Mouse (Mus musculus) neural tube, embryonic 12.5 days (tissue): ENCODE data around the gene Tifab. TPM values are rescaled to one million over a fixed set of nuclear protein-coding genes. Genes with fewer than 3 reads are reported as not detected.

Experiments used
- ATAC-seq: fragments of 200-750 bp; cut with Nextera tagmentation; 2 replicates; pipeline ENCODE4 v1.8.0; 2017; ENCODE audit warnings: low read depth, mild to moderate bottlenecking, moderate TSS enrichment, moderate library complexity; ENCODE audit not compliant: low FRiP score
- H3K27ac ChIP-seq: fragments of 300-500 bp; sonication (generic); 2 replicates; pipeline ENCODE4 v1.5.1; 2016
- H3K27me3 ChIP-seq: fragments of 300-500 bp; sonication (generic); replicated peaks from 2 replicates; pipeline ENCODE4 v1.6.1; 2016; ENCODE audit warnings: mild to moderate bottlenecking
- H3K36me3 ChIP-seq: fragments of 300-500 bp; sonication (generic); 2 replicates; pipeline ENCODE4 v1.6.1; 2016; ENCODE audit warnings: mild to moderate bottlenecking
- H3K4me1 ChIP-seq: fragments of 300-500 bp; sonication (generic); 2 replicates; pipeline ENCODE4 v1.6.1; 2016
- H3K4me2 ChIP-seq: fragments of 300-500 bp; sonication (generic); replicated peaks from 2 replicates; pipeline ENCODE4 v1.6.1; 2016; ENCODE audit warnings: mild to moderate bottlenecking
- H3K4me3 ChIP-seq: fragments of 300-500 bp; sonication (generic); 2 replicates; pipeline ENCODE4 v1.5.1; 2016
- H3K9ac ChIP-seq: fragments of 300-500 bp; sonication (generic); 2 replicates; pipeline ENCODE4 v1.6.1; 2016; ENCODE audit warnings: mild to moderate bottlenecking
- H3K9me3 ChIP-seq: fragments of 300-500 bp; sonication (generic); 2 replicates; pipeline ENCODE4 v1.6.1; 2016; ENCODE audit warnings: mild to moderate bottlenecking
- WGBS: fragments of 180-500 bp; shearing (Covaris S2); methylation state at CpG from one replicate; pipeline ENCODE4 v1.1.7; 2016; 5-methylcytosine and 5-hydroxymethylcytosine counted together
- polyA plus RNA-seq: library from polyadenylated mRNA; unstranded; fragments of >200 nt; fragmentation: Nextera tagmentation; extraction: Ambion mirVana; gene quantifications from 2 replicates; pipeline ENCODE4 v1.2.1, GENCODE M21; 2016

Gene Tifab
- polyA plus RNA-seq, 1 experiment from 2014 or later: 1.4 TPM

DNA sequence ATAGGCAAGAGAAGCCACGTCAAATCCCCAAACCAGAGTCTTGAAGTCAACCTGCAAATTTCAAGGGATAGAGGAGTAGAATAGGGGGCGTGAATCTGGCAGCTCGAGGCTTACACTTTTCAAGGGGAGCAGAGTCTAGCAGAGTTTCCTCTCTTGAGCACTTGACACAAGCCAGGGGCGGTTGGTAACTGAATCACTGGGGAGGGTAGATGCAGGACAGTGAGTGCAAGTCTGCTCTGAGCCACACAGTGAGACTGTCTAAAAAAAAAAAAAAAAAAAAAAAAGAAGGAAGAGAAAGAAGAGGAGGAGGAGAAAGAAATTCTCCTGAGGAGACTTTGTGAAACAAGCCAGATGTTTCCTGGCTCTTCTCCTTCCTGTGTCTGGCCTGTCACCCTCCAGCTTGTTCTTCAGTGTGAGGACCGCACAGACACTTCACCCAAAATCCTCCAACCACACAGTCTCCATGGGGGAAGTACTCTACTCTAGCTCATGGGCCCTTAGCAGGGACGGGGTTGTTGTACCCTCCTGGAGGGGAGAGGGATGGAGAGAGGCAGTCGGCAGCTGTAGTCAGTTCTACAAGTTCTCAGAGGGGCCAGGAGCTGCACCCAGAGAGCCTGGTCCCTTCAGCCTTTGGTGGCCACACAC, 5.7 kb downstream of the Tifab start:
- H3K4me1 ChIP-seq: peaks cover 13% of the 10 kb centered on the region; the same call in 1 of the 2 replicates
- 74% methylated on average over 7 of the region's 7 CpGs for WGBS

DNA sequence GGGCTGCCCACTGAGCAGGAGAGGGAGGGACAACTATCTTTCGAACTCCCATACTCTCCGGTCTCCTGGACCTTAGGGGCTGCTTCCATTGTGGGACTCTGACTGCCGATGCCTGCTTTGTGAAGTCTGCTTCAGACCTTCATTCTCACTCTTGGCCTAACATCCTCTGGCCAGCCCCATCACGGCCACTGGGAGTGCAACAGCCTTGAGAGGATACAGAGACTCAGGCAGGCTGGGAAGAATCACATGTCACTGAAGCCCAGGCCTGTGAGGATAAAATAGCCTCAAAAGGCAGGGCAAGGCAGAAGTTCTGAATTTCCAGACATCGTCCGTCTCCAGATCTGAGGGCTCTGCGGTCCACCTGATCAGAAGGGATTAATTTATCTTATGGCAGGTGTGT, 6.6 kb downstream of the Tifab start:
- no peaks in the 10 kb centered on the region for H3K9me3 ChIP-seq
- H3K4me1 ChIP-seq: peaks cover 14% of the 10 kb centered on the region; the same call in 1 of the 2 replicates
- WGBS: 91% methylated on average over 7 of the region's 7 CpGs
- H3K27me3 ChIP-seq: no peaks in the 10 kb centered on the region
- H3K4me2 ChIP-seq: no peak overlapping the region
- H3K4me3 ChIP-seq: no peak overlapping the region
- no peak overlapping the region for H3K27ac ChIP-seq
- no peaks in the 10 kb centered on the region for H3K36me3 ChIP-seq
- no peak overlapping the region for H3K9ac ChIP-seq
- ATAC-seq: no peak

More for the DNA sequence above, 5.7 kb downstream of the Tifab start:
- no peak overlapping the region for H3K4me3 ChIP-seq
- no peaks in the 10 kb centered on the region for H3K36me3 ChIP-seq
- ATAC-seq: no peak
- H3K27me3 ChIP-seq: no peaks in the 10 kb centered on the region
- no peaks in the 10 kb centered on the region for H3K9me3 ChIP-seq
- H3K4me2 ChIP-seq: no peak overlapping the region
- no peak overlapping the region for H3K27ac ChIP-seq
- no peak overlapping the region for H3K9ac ChIP-seq

DNA sequence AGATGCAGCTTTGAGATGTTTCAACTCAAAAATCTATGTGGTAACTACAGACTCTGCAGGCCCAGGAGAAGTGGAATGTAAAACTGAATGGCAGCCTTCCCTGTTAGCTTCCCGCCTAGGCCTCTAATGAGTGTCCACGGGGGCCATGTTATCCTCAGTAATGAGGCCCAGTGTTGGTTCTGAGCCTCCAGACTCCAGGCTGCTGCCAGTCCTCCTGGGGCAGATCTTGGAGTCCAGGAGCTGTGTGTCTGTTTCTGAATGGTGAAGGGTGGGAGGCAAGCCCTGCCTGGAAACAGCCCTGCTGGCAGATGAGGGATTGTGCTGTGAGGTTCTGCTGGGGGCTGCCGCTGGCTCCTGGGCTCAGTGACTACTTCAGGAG, 10.3 kb downstream of the Tifab start:
- H3K4me2 ChIP-seq: no peak overlapping the region
- no peaks in the 10 kb centered on the region for H3K27me3 ChIP-seq
- 65% methylated on average over 3 of the region's 3 CpGs for WGBS
- no peak overlapping the region for H3K27ac ChIP-seq
- H3K9me3 ChIP-seq: no peaks in the 10 kb centered on the region
- H3K4me1 ChIP-seq: peaks cover 8% of the 10 kb centered on the region; the same call in 1 of the 2 replicates
- H3K4me3 ChIP-seq: no peak overlapping the region
- no peak for ATAC-seq
- no peaks in the 10 kb centered on the region for H3K36me3 ChIP-seq
- H3K9ac ChIP-seq: no peak overlapping the region

DNA sequence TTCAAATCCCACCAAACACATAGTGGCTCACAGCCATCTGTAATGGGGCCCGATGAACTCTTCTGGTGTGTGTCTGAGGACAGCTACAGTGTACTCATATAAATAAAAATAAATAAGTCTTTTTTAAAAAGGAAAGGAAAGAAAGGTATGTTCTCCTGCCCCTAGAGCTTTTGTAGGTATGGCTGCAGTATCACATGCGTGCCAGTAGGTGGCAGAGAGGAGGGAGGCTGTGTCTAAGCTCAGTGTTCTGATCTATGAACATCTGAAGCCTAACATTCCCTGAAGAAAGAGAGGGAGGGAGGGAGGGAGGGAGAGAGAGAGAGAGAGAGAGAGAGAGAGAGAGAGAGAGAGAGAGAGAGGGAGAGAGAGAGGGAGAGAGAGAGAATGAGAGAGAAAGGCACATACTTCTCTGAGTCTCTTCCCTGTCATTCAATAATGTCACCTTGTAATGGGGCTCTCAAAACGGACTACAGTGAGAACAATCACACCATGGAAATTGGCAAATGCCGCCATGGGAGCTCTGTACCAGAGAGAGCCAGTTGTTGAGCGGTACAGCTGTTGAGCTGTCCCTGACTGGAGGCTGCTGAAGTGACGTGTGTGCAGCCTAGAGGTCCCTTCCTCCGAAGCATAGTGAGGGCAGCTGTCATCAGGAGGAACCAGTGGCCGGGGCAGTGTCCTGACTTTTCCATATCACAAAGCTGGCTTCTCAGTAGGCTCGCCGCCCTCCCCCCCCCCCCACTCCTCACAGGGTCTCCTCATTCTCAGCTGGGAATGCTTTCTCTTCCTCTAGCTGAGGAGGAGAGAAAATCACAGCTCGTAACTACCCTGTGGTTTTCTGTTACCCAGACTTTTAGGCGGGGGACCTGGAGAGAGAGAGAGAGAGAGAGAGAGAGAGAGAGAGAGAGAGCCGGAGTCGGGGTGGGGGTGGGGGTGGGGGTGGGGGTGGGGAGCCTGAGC, 11.0 kb downstream of the Tifab start:
- H3K9me3 ChIP-seq: no peaks in the 10 kb centered on the region
- H3K27me3 ChIP-seq: no peaks in the 10 kb centered on the region
- H3K4me1 ChIP-seq: peaks cover 8% of the 10 kb centered on the region; the same call in 1 of the 2 replicates
- no peak overlapping the region for H3K27ac ChIP-seq
- WGBS: 32% methylated on average over 13 of the region's 14 CpGs
- no peak overlapping the region for H3K4me3 ChIP-seq
- no peak overlapping the region; the same call in 1 of the 2 replicates for H3K4me2 ChIP-seq
- no peak overlapping the region for H3K9ac ChIP-seq
- no peaks in the 10 kb centered on the region for H3K36me3 ChIP-seq
- ATAC-seq: no peak

DNA sequence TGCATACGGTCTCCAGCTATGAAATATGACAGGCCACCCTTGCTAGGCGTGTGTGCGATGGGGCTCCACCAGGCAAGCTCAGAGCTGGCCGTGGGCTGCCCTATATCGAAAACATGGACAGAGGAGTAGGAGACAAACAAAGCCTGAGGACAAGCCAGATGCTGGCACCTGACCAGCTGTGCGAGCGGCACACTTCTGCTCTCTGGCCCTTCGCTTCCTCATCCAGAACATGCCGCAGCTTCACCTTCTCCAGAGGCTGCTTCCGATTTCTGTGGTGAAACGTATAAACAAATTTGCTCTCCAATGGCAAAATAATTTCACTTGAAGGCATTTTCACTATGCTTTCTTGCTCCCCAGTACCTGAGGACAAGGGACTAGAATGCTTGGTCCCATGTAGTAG, 13.1 kb downstream of the Tifab start:
- no peak for ATAC-seq
- H3K4me2 ChIP-seq: no peak overlapping the region
- no peaks in the 10 kb centered on the region for H3K36me3 ChIP-seq
- H3K4me1 ChIP-seq: peaks cover 8% of the 10 kb centered on the region; the same call in 1 of the 2 replicates
- no peak overlapping the region for H3K27ac ChIP-seq
- 94% methylated on average over 11 of the region's 11 CpGs for WGBS
- H3K4me3 ChIP-seq: no peak overlapping the region
- no peak overlapping the region for H3K9ac ChIP-seq
- no peaks in the 10 kb centered on the region for H3K27me3 ChIP-seq
- no peaks in the 10 kb centered on the region for H3K9me3 ChIP-seq

DNA sequence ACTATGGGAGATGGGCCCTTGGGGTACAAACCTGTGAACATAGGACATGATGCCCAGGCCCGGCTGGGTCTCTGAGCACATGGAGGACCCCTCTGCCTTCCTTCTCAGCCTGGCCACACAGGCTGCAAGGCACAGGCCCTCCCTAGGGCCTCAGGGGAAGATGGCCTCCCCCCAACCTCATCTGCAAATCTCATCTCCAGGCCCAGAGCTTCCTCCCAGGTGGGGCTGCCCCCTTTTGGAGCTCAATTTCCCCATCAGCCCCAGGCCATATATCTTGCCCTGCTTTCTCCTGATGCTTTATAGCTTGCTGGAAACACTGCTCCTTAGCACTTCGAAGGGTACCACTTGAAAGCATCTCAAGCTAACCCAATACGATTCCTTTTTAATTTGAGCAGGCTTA, 14.3 kb downstream of the Tifab start:
- no peak overlapping the region for H3K4me2 ChIP-seq
- no peak overlapping the region for H3K4me3 ChIP-seq
- ATAC-seq: no peak
- peaks cover 16% of the 10 kb centered on the region for H3K4me1 ChIP-seq
- H3K9ac ChIP-seq: no peak overlapping the region
- H3K9me3 ChIP-seq: no peaks in the 10 kb centered on the region
- no peaks in the 10 kb centered on the region for H3K27me3 ChIP-seq
- H3K27ac ChIP-seq: no peak overlapping the region
- WGBS: 77% methylated on average over 3 of the region's 3 CpGs
- no peaks in the 10 kb centered on the region for H3K36me3 ChIP-seq

DNA sequence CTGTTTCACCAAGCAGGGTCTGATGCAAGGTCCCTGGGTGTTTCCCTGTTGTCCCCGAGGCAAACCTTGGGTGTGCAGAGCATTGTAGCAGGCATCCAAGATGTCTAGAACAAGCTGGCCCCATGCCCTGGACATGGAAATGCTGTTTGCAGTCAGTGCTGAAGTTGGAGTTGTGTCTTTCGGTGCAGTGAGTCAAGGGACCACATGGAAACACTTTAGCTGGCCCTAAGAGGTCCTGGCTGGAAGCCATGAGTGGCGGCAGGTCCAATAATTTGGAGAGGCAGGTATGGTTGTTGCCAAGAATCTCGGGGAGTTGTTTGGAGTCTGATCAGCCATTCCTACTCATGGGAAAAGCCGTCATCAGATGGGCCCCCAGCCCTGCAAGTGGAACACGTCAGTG, 14.9 kb downstream of the Tifab start:
- no peak for ATAC-seq

DNA sequence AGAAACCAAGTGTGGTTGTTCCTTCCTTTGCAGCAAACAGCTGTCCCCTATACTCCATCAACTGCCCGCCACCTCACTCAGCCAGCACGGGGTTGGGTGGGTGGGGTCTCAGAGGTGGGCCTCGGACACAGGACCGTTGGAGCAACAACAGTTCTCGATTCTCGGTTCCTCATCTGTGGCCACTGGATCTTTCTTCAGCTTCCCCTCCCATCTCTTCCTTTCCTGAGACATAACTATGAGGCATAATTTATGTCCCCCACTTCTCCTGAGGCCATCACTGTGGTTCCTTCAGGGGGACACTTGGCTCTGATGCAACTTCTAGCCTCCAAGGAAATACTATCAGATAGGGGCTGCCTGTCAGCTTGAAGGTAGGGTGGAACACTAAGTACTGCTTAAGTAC, 15.8 kb downstream of the Tifab start:
- no peak overlapping the region for H3K27ac ChIP-seq
- no peak overlapping the region for H3K4me2 ChIP-seq
- WGBS: 88% methylated on average over 6 of the region's 6 CpGs
- H3K4me3 ChIP-seq: no peak overlapping the region
- H3K36me3 ChIP-seq: no peaks in the 10 kb centered on the region
- no peaks in the 10 kb centered on the region for H3K27me3 ChIP-seq
- no peak for ATAC-seq
- H3K4me1 ChIP-seq: peaks cover 8% of the 10 kb centered on the region
- H3K9me3 ChIP-seq: no peaks in the 10 kb centered on the region
- H3K9ac ChIP-seq: no peak overlapping the region

More for the DNA sequence above, 14.9 kb downstream of the Tifab start:
- Histone ChIP-seq H3K4me3 (no peak overlapping the region), H3K36me3 (no peaks in the 10 kb centered on the region), H3K27me3 (no peaks in the 10 kb centered on the region), H3K4me1 (peaks cover 16% of the 10 kb centered on the region), H3K9me3 (no peaks in the 10 kb centered on the region), H3K9ac (no peak overlapping the region), H3K27ac (no peak overlapping the region), H3K4me2 (no peak overlapping the region)
- 75% methylated on average over 6 of the region's 6 CpGs for WGBS

DNA sequence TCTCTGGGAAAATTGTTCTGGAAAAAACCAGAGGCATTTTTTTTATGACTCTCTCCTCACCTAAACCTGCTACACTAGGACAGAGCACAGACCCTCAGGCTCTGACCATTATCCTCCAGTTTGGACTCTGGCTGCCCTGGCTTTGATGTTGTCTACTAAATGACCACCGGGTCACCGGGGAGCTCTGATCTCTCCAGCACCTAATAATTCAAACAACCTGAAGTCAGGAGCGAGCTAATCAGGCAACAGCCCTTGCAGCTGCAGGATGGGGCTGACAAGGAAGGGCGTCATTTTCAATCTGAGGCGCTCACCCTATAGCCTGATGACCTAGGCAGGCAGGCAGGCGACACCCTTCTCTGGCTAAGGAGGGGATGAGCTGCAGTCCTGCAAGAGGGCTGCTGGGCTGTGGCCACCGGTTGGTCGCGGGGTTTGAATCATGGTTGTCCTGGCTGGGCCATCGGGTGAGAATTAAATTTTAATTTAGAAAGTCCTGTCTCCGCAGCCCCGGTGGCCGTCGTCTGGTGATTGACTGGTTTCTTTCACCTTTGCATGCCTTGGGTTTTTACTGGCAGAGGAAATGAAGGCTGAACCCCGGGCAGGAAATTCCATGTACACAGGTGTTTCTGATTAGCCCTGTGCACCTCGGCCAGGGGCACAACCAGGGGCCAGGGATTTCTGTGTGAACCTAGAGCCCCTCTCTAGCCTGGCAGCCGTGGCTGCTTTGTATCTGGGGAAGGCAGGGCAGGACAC, 18.9 kb downstream of the Tifab start:
- Histone ChIP-seq H3K4me3 (no peak overlapping the region), H3K27ac (no peak overlapping the region), H3K9ac (no peak overlapping the region), H3K27me3 (no peaks in the 10 kb centered on the region), H3K4me2 (no peak overlapping the region), H3K4me1 (peaks cover 8% of the 10 kb centered on the region), H3K36me3 (no peaks in the 10 kb centered on the region), H3K9me3 (no peaks in the 10 kb centered on the region)
- ATAC-seq: no peak
- WGBS: 39% methylated on average over 17 of the region's 17 CpGs

DNA sequence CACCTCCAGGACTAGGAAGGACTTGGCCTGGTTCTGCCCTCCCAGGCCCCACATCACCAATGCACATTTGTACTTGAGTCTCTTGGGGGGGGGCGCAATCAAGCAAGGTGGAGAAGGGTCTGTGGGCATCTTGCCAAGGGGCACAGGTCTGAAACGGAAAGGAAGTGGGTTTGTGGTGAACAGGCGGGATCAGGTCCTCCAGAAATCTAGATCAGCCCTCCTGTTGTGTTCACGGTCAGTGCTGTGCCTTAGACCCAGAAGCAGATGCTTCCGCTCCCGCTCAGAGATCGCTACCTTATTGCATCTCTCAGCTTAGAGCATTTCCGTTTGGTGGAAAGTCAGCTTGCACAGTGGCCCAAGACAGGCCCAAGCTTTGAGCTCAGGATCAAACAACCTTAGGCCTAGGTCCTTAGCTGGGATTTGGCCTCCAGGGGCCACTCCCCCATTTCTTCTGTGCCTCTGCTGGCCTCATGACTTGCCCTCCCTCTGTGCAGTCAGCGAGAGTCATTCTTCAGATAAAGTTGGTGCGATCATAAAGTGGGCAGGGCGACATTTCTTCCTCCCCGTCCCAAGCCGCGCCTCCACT, 19.6 kb downstream of the Tifab start:
- Histone ChIP-seq H3K4me2 (no peak overlapping the region), H3K36me3 (no peaks in the 10 kb centered on the region), H3K27me3 (no peaks in the 10 kb centered on the region), H3K9ac (no peak overlapping the region), H3K4me3 (no peak overlapping the region), H3K27ac (no peak overlapping the region), H3K4me1 (peaks cover 8% of the 10 kb centered on the region), H3K9me3 (no peaks in the 10 kb centered on the region)
- no peak for ATAC-seq
- WGBS: 62% methylated on average over 14 of the region's 14 CpGs

DNA sequence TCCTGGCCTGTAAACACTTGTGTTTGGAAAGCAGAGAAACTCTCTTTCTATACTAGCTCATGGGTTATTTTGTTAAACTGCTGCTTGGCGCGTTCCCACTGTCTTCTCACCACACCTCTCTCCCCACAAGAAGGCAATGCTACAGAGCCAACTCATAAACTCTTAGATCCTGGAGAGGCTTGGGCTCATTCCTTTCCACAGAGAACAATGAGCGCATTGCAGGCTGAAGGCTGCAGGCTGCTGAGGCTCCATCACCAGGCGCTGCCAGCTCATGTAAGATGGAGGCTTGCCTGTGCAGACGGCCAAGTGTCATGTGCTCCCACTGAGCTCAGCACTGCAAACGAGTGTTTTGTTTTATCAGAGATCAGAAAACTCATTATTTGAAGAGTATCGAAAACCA, 23.0 kb downstream of the Tifab start:
- no peaks in the 10 kb centered on the region for H3K27me3 ChIP-seq
- no peak overlapping the region for H3K27ac ChIP-seq
- no peak overlapping the region for H3K4me3 ChIP-seq
- WGBS: 62% methylated on average over 7 of the region's 7 CpGs
- no peaks in the 10 kb centered on the region for H3K36me3 ChIP-seq
- H3K9ac ChIP-seq: no peak overlapping the region
- peaks cover 8% of the 10 kb centered on the region for H3K4me1 ChIP-seq
- H3K4me2 ChIP-seq: no peak overlapping the region
- H3K9me3 ChIP-seq: no peaks in the 10 kb centered on the region
- no peak for ATAC-seq

DNA sequence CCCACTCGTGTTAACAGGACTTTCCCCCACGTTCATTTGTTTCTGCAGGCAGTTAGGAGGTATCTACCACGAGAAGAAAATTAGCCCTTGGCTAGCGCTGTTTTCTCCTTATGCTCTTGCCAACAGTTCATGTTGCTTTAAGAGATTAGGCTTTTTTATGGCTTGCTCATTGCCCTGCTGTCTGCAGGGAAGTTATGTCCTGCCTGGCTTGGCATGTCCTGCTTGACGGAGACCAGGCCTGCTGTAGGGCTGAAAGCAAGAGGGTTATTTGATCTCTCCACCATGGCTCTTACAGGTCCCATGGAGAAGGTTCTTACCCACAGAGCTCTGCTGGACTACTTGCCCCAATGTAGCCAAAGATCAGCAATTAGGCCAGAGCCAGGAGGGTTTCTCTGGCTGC, 23.6 kb downstream of the Tifab start:
- 43% methylated on average over 5 of the region's 5 CpGs for WGBS
- Histone ChIP-seq H3K4me2 (no peak overlapping the region), H3K4me3 (no peak overlapping the region)

More for the DNA sequence above, 23.6 kb downstream of the Tifab start:
- Histone ChIP-seq H3K27ac (no peak overlapping the region), H3K4me1 (peaks cover 6% of the 10 kb centered on the region), H3K9ac (no peak overlapping the region), H3K36me3 (no peaks in the 10 kb centered on the region), H3K9me3 (no peaks in the 10 kb centered on the region), H3K27me3 (no peaks in the 10 kb centered on the region)
- no peak for ATAC-seq
